Mouse (Mus musculus): Measurements from ENCODE around the gene Mup12. TPM values are rescaled to one million over a fixed set of nuclear protein-coding genes. Genes with fewer than 3 reads are reported as not detected.
"Not testable (repeated sequence)": the region's sequence is repeated elsewhere in the genome, so short reads cannot be mapped to it uniquely, and the experiment has no call there.

Gene Mup12
- not detected in 2 replicates for total RNA-seq (2017)

- ATAC-seq (replicated peaks; ENCODE audit: low read depth, poor library complexity, severe bottlenecking): not testable (repeated sequence)
Observed at GRCm38 (mm10) chr4:60741226-60741625, at the start of gene Mup12. TSS of gene Mup12 (minus strand) at chr4:60741326.

Other genes starting within 250 kb of the Mup12 start
- gene Mup1, start 239.4 kb downstream of the Mup12 start, total RNA-seq (2017): not detected in 2 replicates
- gene Mup10, start 159.1 kb downstream of the Mup12 start, total RNA-seq (2017): not detected in 2 replicates
- gene Mup11, start 78.9 kb downstream of the Mup12 start, total RNA-seq (2017): not detected in 2 replicates
- not detected in 2 replicates for gene Mup22, start 80.1 kb upstream of the Mup12 start, total RNA-seq (2017)